In genomic region chr2:128046454-128046853, GRCm38 (mm10) we compare ENCODE assay signal across 21 mouse cellular contexts.
"Had no signal": no experiment of that assay in that cellular context is flagged by ENCODE, and none has a peak within 500 bp of the region (broad histone marks: within the 10 kb centered on the region; RNA-seq: fewer than 3 reads in every experiment).

No protein-coding gene starts in this region.

- ATAC-seq: liver, postnatal 0 days; lung, postnatal 0 days; midbrain, embryonic 15.5 days had no signal

- H3K4me3 ChIP-seq: limb, embryonic 12.5 days; limb, embryonic 15.5 days; midbrain, embryonic 12.5 days; midbrain, embryonic 15.5 days; myocyte; neural tube, embryonic 13.5 days; stomach, embryonic 15.5 days had no signal

- H3K27me3 ChIP-seq: limb, embryonic 15.5 days; midbrain, embryonic 12.5 days; midbrain, embryonic 15.5 days; neural tube, embryonic 13.5 days; stomach, embryonic 15.5 days had no signal

- H3K9ac ChIP-seq: limb, embryonic 12.5 days; limb, embryonic 15.5 days; liver, embryonic 14.5 days; liver, postnatal 0 days; lung, embryonic 14.5 days; midbrain, embryonic 12.5 days; midbrain, embryonic 15.5 days; neural tube, embryonic 13.5 days; stomach, embryonic 15.5 days had no signal

- H3K4me1 ChIP-seq: limb, embryonic 12.5 days; midbrain, embryonic 12.5 days; midbrain, embryonic 15.5 days; stomach, embryonic 15.5 days had no signal

- H3K36me3 ChIP-seq: limb, embryonic 12.5 days; limb, embryonic 15.5 days; midbrain, embryonic 12.5 days; midbrain, embryonic 15.5 days; neural tube, embryonic 13.5 days; stomach, embryonic 15.5 days had no signal

- H3K27ac ChIP-seq: limb, embryonic 12.5 days; limb, embryonic 15.5 days; liver, embryonic 14.5 days; macrophage; midbrain, embryonic 12.5 days; midbrain, embryonic 15.5 days; neural tube, embryonic 13.5 days; stomach, embryonic 15.5 days had no signal

- DNase-seq: kidney, adult 9 months; kidney, postnatal 14 days; kidney, postnatal 4 days; left cerebral cortex, postnatal 4 days; liver, postnatal 0 days; lung, embryonic 14.5 days; retina, postnatal 1 day; right cerebral cortex, postnatal 25 days; spleen, adult 18-20 months; thymus, postnatal 25 days had no signal

- H3K4me2 ChIP-seq: limb, embryonic 12.5 days; limb, embryonic 15.5 days; liver, embryonic 11.5 days; lung, embryonic 14.5 days; midbrain, embryonic 12.5 days; midbrain, embryonic 15.5 days; neural tube, embryonic 13.5 days; stomach, embryonic 15.5 days had no signal

- H3K9me3 ChIP-seq: limb, embryonic 12.5 days; limb, embryonic 15.5 days; midbrain, embryonic 12.5 days; midbrain, embryonic 15.5 days; neural tube, embryonic 13.5 days; stomach, embryonic 15.5 days had no signal
